Mouse (Mus musculus) thymus, adult 2 months (tissue): ENCODE data around the gene Phrf1.

Experiments used
- CTCF ChIP-seq: fragments of 200-500 bp; IDR thresholded peaks from 2 replicates; pipeline ENCODE4 v1.5.1; 2012; ENCODE audit warnings: mild to moderate bottlenecking, control low read depth, low read length, moderate library complexity, borderline replicate concordance; ENCODE audit not compliant: control insufficient read depth, poor library complexity, insufficient read depth; ENCODE audit errors: extremely low read depth
- POLR2A ChIP-seq: fragments of 200-500 bp; IDR thresholded peaks from 2 replicates; pipeline ENCODE4 v1.6.1; 2012; ENCODE audit warnings: mild to moderate bottlenecking, low read length, control low read depth, moderate library complexity; ENCODE audit not compliant: control insufficient read depth, poor library complexity, insufficient read depth; ENCODE audit errors: extremely low read depth

DNA sequence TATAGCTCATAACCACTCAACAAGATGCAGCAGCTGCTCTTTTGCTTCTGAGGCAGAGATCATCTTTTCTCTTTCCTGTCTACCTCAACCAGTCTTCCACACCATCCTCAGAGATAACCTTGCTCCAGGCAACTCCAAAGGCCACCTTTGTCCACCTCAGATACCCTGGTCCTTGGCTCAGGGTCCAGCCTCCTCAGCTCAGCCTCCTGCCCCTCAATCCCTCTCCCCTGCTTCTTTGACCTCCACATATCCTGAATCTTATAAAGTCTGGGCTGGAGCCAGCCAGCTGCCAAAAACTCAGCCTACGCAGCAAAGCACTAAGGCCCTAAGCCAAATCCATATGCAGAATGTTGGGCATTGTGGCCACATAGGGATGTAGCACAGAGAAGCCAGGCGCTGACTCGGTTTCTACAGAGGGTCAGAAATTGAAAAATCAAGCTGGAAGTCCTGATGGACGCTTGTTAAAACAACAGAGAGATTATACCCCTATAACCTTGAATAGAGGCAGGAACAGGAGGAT lies 5.8 kb upstream of the Phrf1 start:
- TF ChIP-seq CTCF (no peak), POLR2A (no peak)
